Mouse (Mus musculus) intestine, postnatal 0 days (tissue): ENCODE measurements at regions not wholly inside any gene's neighbourhood (a gene's known extent, or its start where the extent isn't known, plus 50 kb on each side); places are given as distances from the start of the nearest gene placed in this dataset.

Source experiments
- ATAC-seq: fragments of 200-750 bp; cut with Nextera tagmentation; 2 replicates; pipeline ENCODE4 v1.8.0; 2017; ENCODE audit warnings: mild to moderate bottlenecking, moderate TSS enrichment, moderate library complexity
- H3K27ac ChIP-seq: fragments of 300-500 bp; sonication (generic); 2 replicates; pipeline ENCODE4 v1.5.1; 2014; ENCODE audit warnings: mild to moderate bottlenecking, low read depth, low read length, moderate library complexity
- H3K27me3 ChIP-seq: fragments of 300-500 bp; sonication (generic); replicated peaks from 2 replicates; pipeline ENCODE4 v1.6.1; 2014; ENCODE audit warnings: low read length, mixed read lengths; ENCODE audit not compliant: control insufficient read depth, insufficient read depth
- H3K36me3 ChIP-seq: fragments of 300-500 bp; sonication (generic); 2 replicates; pipeline ENCODE4 v1.6.1; 2014; ENCODE audit warnings: mild to moderate bottlenecking, moderate library complexity; ENCODE audit not compliant: control insufficient read depth, insufficient read depth
- H3K4me1 ChIP-seq: fragments of 300-500 bp; sonication (generic); replicated peaks from 2 replicates; pipeline ENCODE4 v1.6.1; 2014; ENCODE audit warnings: antibody characterized with exemption, low read length, mixed read lengths; ENCODE audit not compliant: control insufficient read depth, insufficient read depth
- H3K4me2 ChIP-seq: fragments of 300-500 bp; sonication (generic); replicated peaks from 2 replicates; pipeline ENCODE4 v1.6.1; 2014; ENCODE audit warnings: low read depth, mild to moderate bottlenecking, moderate library complexity
- H3K4me3 ChIP-seq: fragments of 300-500 bp; sonication (generic); 2 replicates; pipeline ENCODE4 v1.5.1; 2014; ENCODE audit warnings: low read depth, low read length
- H3K9ac ChIP-seq: fragments of 300-500 bp; sonication (generic); 2 replicates; pipeline ENCODE4 v1.6.1; 2014; ENCODE audit warnings: mild to moderate bottlenecking, low read depth, low read length
- H3K9me3 ChIP-seq: fragments of 300-500 bp; sonication (generic); 2 replicates; pipeline ENCODE4 v1.6.1; 2016; ENCODE audit warnings: mixed run types; ENCODE audit not compliant: control insufficient read depth
- CTCF ChIP-seq: sonication (generic); IDR thresholded peaks from 2 replicates; pipeline ENCODE4 v1.5.1; 2016; ENCODE audit warnings: low read depth, mild to moderate bottlenecking, control low read depth, antibody characterized with exemption, moderate library complexity
- WGBS: fragments of 180-500 bp; shearing (Covaris S2); extraction: QIAGEN DNeasy Blood & Tissue Kit; methylation state at CpG from one replicate; pipeline ENCODE4 v1.1.7; 2014; 5-methylcytosine and 5-hydroxymethylcytosine counted together

GRCm38 (mm10) chr4:70614411-70614810, 79.6 kb upstream of the Megf9 start:
- H3K9me3 ChIP-seq: no peaks in the 10 kb centered on the region
- H3K4me2 ChIP-seq: no peak overlapping the region
- H3K36me3 ChIP-seq: no peaks in the 10 kb centered on the region
- WGBS: 92% methylated on average over 5 of the region's 5 CpGs
- no peak overlapping the region for H3K4me3 ChIP-seq
- no peak for TF ChIP-seq CTCF
- no peaks in the 10 kb centered on the region for H3K4me1 ChIP-seq
- no peak overlapping the region for H3K27ac ChIP-seq
- no peak overlapping the region for H3K9ac ChIP-seq
- ATAC-seq: no peak
- H3K27me3 ChIP-seq: no peaks in the 10 kb centered on the region

GRCm38 (mm10) chr4:70603209-70603852, 68.5 kb upstream of the Megf9 start:
- WGBS: 20% methylated on average over 3 of the region's 3 CpGs

GRCm38 (mm10) chr4:70601301-70601700, 66.5 kb upstream of the Megf9 start:
- WGBS: 6% methylated on average over 4 of the region's 4 CpGs
- Histone ChIP-seq H3K36me3 (no peaks in the 10 kb centered on the region), H3K9ac (no peak overlapping the region), H3K4me1 (no peaks in the 10 kb centered on the region), H3K27ac (no peak overlapping the region), H3K27me3 (no peaks in the 10 kb centered on the region), H3K4me2 (no peak overlapping the region), H3K4me3 (no peak overlapping the region), H3K9me3 (no peaks in the 10 kb centered on the region)
- peak; percentile 88 for TF ChIP-seq CTCF
- ATAC-seq: no peak; the same call in 1 of the 2 replicates

More at GRCm38 (mm10) chr4:70603209-70603852, 68.5 kb upstream of the Megf9 start:
- Histone ChIP-seq H3K9ac (no peak overlapping the region), H3K27ac (no peak overlapping the region), H3K4me1 (no peaks in the 10 kb centered on the region), H3K27me3 (no peaks in the 10 kb centered on the region), H3K4me2 (no peak overlapping the region), H3K4me3 (no peak overlapping the region), H3K9me3 (no peaks in the 10 kb centered on the region), H3K36me3 (no peaks in the 10 kb centered on the region)
- TF ChIP-seq CTCF: peak; percentile 77
- ATAC-seq: no peak
